Mouse (Mus musculus) G1E-ER4 (cell line): ENCODE results near the gene Olfr1396. TPM values are rescaled to one million over a fixed set of nuclear protein-coding genes. Genes with fewer than 3 reads are reported as not detected.
"Not testable (repeated sequence)": the region's sequence is repeated elsewhere in the genome, so short reads cannot be mapped to it uniquely, and the experiment has no call there.

Experiments used
- GATA1 ChIP-seq: IDR thresholded peaks from one replicate; pipeline ENCODE4 v1.8.0; 2012; ENCODE audit warnings: low read length, inconsistent platforms
- polyA plus RNA-seq: library from polyadenylated mRNA; stranded (reverse); fragments of >175 nt; gene quantifications from 2 replicates; pipeline ENCODE4 v1.2.3, GENCODE M21; 2012

Olfr1396 gene
- polyA plus RNA-seq, 1 experiment: not detected

- no peak for TF ChIP-seq GATA1
Observed at GRCm38 (mm10) chr11:49080636-49081035, 34.0 kb downstream of the Olfr1396 start.

GRCm38 (mm10) chr11:49078719-49079118 is 36.0 kb downstream of the Olfr1396 start:
- no peak for TF ChIP-seq GATA1

- no peak for TF ChIP-seq GATA1
Observed at GRCm38 (mm10) chr11:49077012-49077411, 37.7 kb downstream of the Olfr1396 start.

GRCm38 (mm10) chr11:49076001-49076757 is 38.5 kb downstream of the Olfr1396 start, which contains the start of gene Ifi47:
TSS of gene Ifi47 (plus strand) at chr11:49076587.
- not testable (repeated sequence) for TF ChIP-seq GATA1

GRCm38 (mm10) chr11:49068358-49068757 is 46.3 kb downstream of the Olfr1396 start:
- no peak for TF ChIP-seq GATA1

- TF ChIP-seq GATA1: not testable (repeated sequence)
Observed at GRCm38 (mm10) chr11:49063713-49064469, 50.8 kb downstream of the Olfr1396 start, which contains the start of gene Tgtp2. TSS of gene Tgtp2 (minus strand) at chr11:49064206.

Other genes starting within 250 kb of the Olfr1396 start
- 2.2 and 2.4 TPM in 2 replicates for gene Irgm1, start 243.2 kb downstream of the Olfr1396 start, polyA plus RNA-seq
- not detected in 2 replicates for gene Gm5431, start 212.7 kb downstream of the Olfr1396 start, polyA plus RNA-seq
- 0.10 and 0.23 TPM in 2 replicates for gene Psme2b, start 168.7 kb downstream of the Olfr1396 start, polyA plus RNA-seq
- gene Olfr56, start 136.0 kb downstream of the Olfr1396 start, polyA plus RNA-seq: 0.02 and 0.03 TPM in 2 replicates
- not detected in 2 replicates for gene 9930111J21Rik1, start 135.5 kb downstream of the Olfr1396 start, polyA plus RNA-seq
- not detected in 2 replicates for gene Gm12185, start 122.6 kb downstream of the Olfr1396 start, polyA plus RNA-seq
- gene Tgtp1, start 120.7 kb downstream of the Olfr1396 start, polyA plus RNA-seq: 0.04 and 0.06 TPM in 2 replicates
- gene 9930111J21Rik2, start 63.6 kb downstream of the Olfr1396 start, polyA plus RNA-seq: 0.01 and 0.02 TPM in 2 replicates
- gene Tgtp2, start 50.7 kb downstream of the Olfr1396 start, polyA plus RNA-seq: 0.59 and 0.72 TPM in 2 replicates
- 0.44 and 0.90 TPM in 2 replicates for gene Ifi47, start 38.3 kb downstream of the Olfr1396 start, polyA plus RNA-seq
- not detected in 2 replicates for gene Olfr1395, start 27.4 kb upstream of the Olfr1396 start, polyA plus RNA-seq
- gene Olfr1394, start 39.5 kb upstream of the Olfr1396 start, polyA plus RNA-seq: not detected in 2 replicates
- gene Btnl9, start 72.3 kb upstream of the Olfr1396 start, polyA plus RNA-seq: not detected in 2 replicates
- gene Zfp62, start 88.4 kb upstream of the Olfr1396 start, polyA plus RNA-seq: 6.1 and 8.3 TPM in 2 replicates
- gene Mgat1, start 129.3 kb upstream of the Olfr1396 start, polyA plus RNA-seq: 44.7 and 51.8 TPM in 2 replicates
- not detected in 2 replicates for gene Olfr1393, start 163.4 kb upstream of the Olfr1396 start, polyA plus RNA-seq
- gene Olfr1392, start 170.4 kb upstream of the Olfr1396 start, polyA plus RNA-seq: not detected in 2 replicates
- gene Olfr10, start 189.9 kb upstream of the Olfr1396 start, polyA plus RNA-seq: not detected in 2 replicates
- gene Olfr1391, start 207.9 kb upstream of the Olfr1396 start, polyA plus RNA-seq: not detected in 2 replicates
- gene Olfr1390, start 220.3 kb upstream of the Olfr1396 start, polyA plus RNA-seq: not detected in 2 replicates